Mouse (Mus musculus) ZHBTc4 (cell line): ENCODE data around the gene Btbd35f14.
"Not testable (repeated sequence)": the region's sequence is repeated elsewhere in the genome, so short reads cannot be mapped to it uniquely, and the experiment has no call there.

Experiments used
- DNase-seq: peaks from one replicate; pipeline ENCODE4 v3.0.0-alpha.2; 2011; ENCODE audit warnings: low read depth, low spot score

Btbd35f14 gene

GRCm38 (mm10) chrX:33702249-33702648 lies at the start of gene Btbd35f14:
TSS of gene Btbd35f14 (minus strand) at chrX:33702349.
- DNase-seq = not testable (repeated sequence)

- not testable (repeated sequence) for DNase-seq
Measured at GRCm38 (mm10) chrX:33656872-33657271, 45.3 kb downstream of the Btbd35f14 start, which contains the start of gene Btbd35f13. TSS of gene Btbd35f13 (plus strand) at chrX:33657172.
